ENCODE assay signal across 12 mouse cellular contexts in genomic region chr6:42352486-42352846, GRCm38 (mm10). TPM values are rescaled to one million over a fixed set of nuclear protein-coding genes. Genes with fewer than 3 reads are reported as not detected.
DNase-seq lines count a peak whose midpoint lies in the region; ATAC-seq and TF ChIP-seq lines count a peak whose summit lies in the region.
"Had no signal": no experiment of that assay in that cellular context is flagged by ENCODE, and none has a peak within 500 bp of the region (broad histone marks: within the 10 kb centered on the region; RNA-seq: fewer than 3 reads in every experiment).

No protein-coding gene starts in this region.

- no peaks in the 10 kb centered on the region for H3K9me3 ChIP-seq in heart, embryonic 12.5 days (replicated peaks)
- H3K9me3 ChIP-seq in lung, postnatal 0 days (ENCODE audit: low read length), result no peaks in the 10 kb centered on the region
- no peaks in the 10 kb centered on the region for H3K9me3 ChIP-seq in limb, embryonic 13.5 days
- H3K9me3 ChIP-seq in stomach, embryonic 16.5 days (replicated peaks; ENCODE audit: control insufficient read depth, low read length), result no peaks in the 10 kb centered on the region

- no peak for TF ChIP-seq CTCF in lung, postnatal 0 days (IDR thresholded peaks at IDR 0.05)

- H3K4me1 ChIP-seq in heart, embryonic 12.5 days (replicated peaks), result peaks cover 73% of the 10 kb centered on the region
- peaks cover 31% of the 10 kb centered on the region for H3K4me1 ChIP-seq in lung, postnatal 0 days (ENCODE audit: insufficient read depth, low read depth, low read length)
- H3K4me1 ChIP-seq in limb, embryonic 13.5 days, result peaks cover 53% of the 10 kb centered on the region
- H3K4me1 ChIP-seq in stomach, embryonic 16.5 days (ENCODE audit: control insufficient read depth, insufficient read depth, low read length), result peaks cover 56% of the 10 kb centered on the region

- no peak for ATAC-seq in heart, embryonic 12.5 days (ENCODE audit: insufficient number of reproducible peaks, low FRiP score)
- ATAC-seq in lung, postnatal 0 days, result no peak
- no peak for ATAC-seq in limb, embryonic 13.5 days (ENCODE audit: low FRiP score, low read depth)
- no peak for ATAC-seq in stomach, embryonic 16.5 days (ENCODE audit: insufficient read depth, low FRiP score)
- ATAC-seq: forebrain, embryonic 14.5 days had no signal

- 76% methylated on average over 1 of the region's 1 CpGs for WGBS in heart, embryonic 12.5 days
- WGBS in lung, postnatal 0 days, result 89% methylated on average over 1 of the region's 1 CpGs
- WGBS in limb, embryonic 13.5 days, result 95% methylated on average over 1 of the region's 1 CpGs
- 93% methylated on average over 1 of the region's 1 CpGs for WGBS in stomach, embryonic 16.5 days

- H3K4me2 ChIP-seq in heart, embryonic 12.5 days, result peak overlapping the region; percentile 99
- H3K4me2 ChIP-seq in lung, postnatal 0 days (replicated peaks; ENCODE audit: low read depth, low read length), result peak overlapping the region; percentile 84
- peak overlapping the region; percentile 88 for H3K4me2 ChIP-seq in limb, embryonic 13.5 days (replicated peaks)
- H3K4me2 ChIP-seq in stomach, embryonic 16.5 days (ENCODE audit: low read depth, low read length), result peak overlapping the region; percentile 95

- H3K9ac ChIP-seq in heart, embryonic 12.5 days, result peak overlapping the region; percentile 98; the same call in 1 of the 2 replicates
- H3K9ac ChIP-seq in lung, postnatal 0 days (replicated peaks; ENCODE audit: low read depth), result no peak overlapping the region
- H3K9ac ChIP-seq in limb, embryonic 13.5 days, result no peak overlapping the region; the same call in 1 of the 2 replicates
- peak overlapping the region; percentile 96; the same call in 1 of the 2 replicates for H3K9ac ChIP-seq in stomach, embryonic 16.5 days (ENCODE audit: low read length)

- no peak for TF ChIP-seq EP300 in lung, postnatal 0 days (IDR thresholded peaks at IDR 0.05)

- H3K4me3 ChIP-seq in heart, embryonic 12.5 days, result peak overlapping the region; percentile 93
- peak overlapping the region; percentile 99 for H3K4me3 ChIP-seq in lung, postnatal 0 days (ENCODE audit: low read depth, low read length)
- peak overlapping the region; percentile 80; the same call in 1 of the 2 replicates for H3K4me3 ChIP-seq in limb, embryonic 13.5 days
- H3K4me3 ChIP-seq in stomach, embryonic 16.5 days (replicated peaks; ENCODE audit: low read length), result peak overlapping the region; percentile 83; the same call in 1 of the 2 replicates

- intact Hi-C loops in left cerebral cortex, postnatal 4 days (cut with DNase I), result no loop called here

- H3K27ac ChIP-seq in heart, embryonic 12.5 days (ENCODE audit: poor library complexity, severe bottlenecking), result peak overlapping the region; percentile 100
- H3K27ac ChIP-seq in lung, postnatal 0 days (ENCODE audit: low read length), result peak overlapping the region; percentile 98; the same call in 1 of the 2 replicates
- H3K27ac ChIP-seq in limb, embryonic 13.5 days, result no peak overlapping the region; the same call in 1 of the 2 replicates
- H3K27ac ChIP-seq in stomach, embryonic 16.5 days (ENCODE audit: low read length), result 0 out of 2 replicates have a peak overlapping the region, but pooled peaks have one; percentile 38

- H3K36me3 ChIP-seq in heart, embryonic 12.5 days, result peaks cover 61% of the 10 kb centered on the region
- peaks cover 25% of the 10 kb centered on the region for H3K36me3 ChIP-seq in lung, postnatal 0 days (ENCODE audit: insufficient read depth, low read length)
- peaks cover 54% of the 10 kb centered on the region for H3K36me3 ChIP-seq in limb, embryonic 13.5 days
- peaks cover 17% of the 10 kb centered on the region; the same call in 1 of the 2 replicates for H3K36me3 ChIP-seq in stomach, embryonic 16.5 days (ENCODE audit: control insufficient read depth, insufficient read depth, low read length)

- H3K27me3 ChIP-seq in heart, embryonic 12.5 days (replicated peaks), result no peaks in the 10 kb centered on the region
- no peaks in the 10 kb centered on the region for H3K27me3 ChIP-seq in lung, postnatal 0 days (replicated peaks; ENCODE audit: insufficient read depth, low read length)
- no peaks in the 10 kb centered on the region for H3K27me3 ChIP-seq in limb, embryonic 13.5 days
- no peaks in the 10 kb centered on the region for H3K27me3 ChIP-seq in stomach, embryonic 16.5 days (ENCODE audit: control insufficient read depth, insufficient read depth, low read length)

- DNase-seq in heart, adult 8-10 months (ENCODE audit: low spot score), result no peak
- DNase-seq in lung, postnatal 0 days (ENCODE audit: low spot score), result no peak
- no peak for DNase-seq in lung, postnatal 36 days
- DNase-seq in left cerebral cortex, postnatal 4 days, result no peak
- no peak for DNase-seq in frontal cortex, postnatal 14 days (ENCODE audit: low spot score in 2 of 2)

RNA-seq across cellular contexts. Expression of gene Zyx, which starts 3.0 kb away (rescaled TPM):
- polyA plus RNA-seq in heart, embryonic 12.5 days (2016; fragmentation: Nextera tagmentation; extraction: Ambion mirVana), result 213 and 219 TPM in 2 replicates
- 10 to 100 TPM; 39.3 to 47.4 (median 44.6) TPM for total RNA-seq in heart, adult 8-10 months (2022)
- polyA plus RNA-seq in lung, postnatal 0 days (2015; fragmentation: Nextera tagmentation; extraction: Ambion mirVana), result 166 and 183 TPM in 2 replicates
- 118 and 123 TPM in 2 replicates for polyA plus RNA-seq in limb, embryonic 13.5 days (2015; fragmentation: Nextera tagmentation; extraction: Ambion mirVana)
- polyA plus RNA-seq in stomach, embryonic 16.5 days (2015; fragmentation: Nextera tagmentation; extraction: Ambion mirVana), result 99.0 and 107 TPM in 2 replicates
- total RNA-seq in left cerebral cortex, postnatal 4 days (2021), result 10 to 100 TPM; 43.9 to 49.8 TPM

RNA-seq across cellular contexts. Expression of gene Epha1, which starts 20.6 kb away (rescaled TPM):
- 4.7 and 5.5 TPM in 2 replicates for polyA plus RNA-seq in heart, embryonic 12.5 days (2016; fragmentation: Nextera tagmentation; extraction: Ambion mirVana)
- total RNA-seq in heart, adult 8-10 months (2022), result under 1 TPM; 0.19 to 0.37 (median 0.27) TPM
- polyA plus RNA-seq in lung, postnatal 0 days (2015; fragmentation: Nextera tagmentation; extraction: Ambion mirVana), result 21.8 TPM in 2 replicates
- polyA plus RNA-seq in limb, embryonic 13.5 days (2015; fragmentation: Nextera tagmentation; extraction: Ambion mirVana), result 8.9 and 9.4 TPM in 2 replicates
- 25.5 and 31.3 TPM in 2 replicates for polyA plus RNA-seq in stomach, embryonic 16.5 days (2015; fragmentation: Nextera tagmentation; extraction: Ambion mirVana)
- total RNA-seq in left cerebral cortex, postnatal 4 days (2021), result under 1 TPM; 0.14 to 0.18 TPM

RNA-seq across cellular contexts. Expression of gene Fam131b, which starts 28.0 kb away (rescaled TPM):
- 0.37 and 0.52 TPM in 2 replicates for polyA plus RNA-seq in heart, embryonic 12.5 days (2016; fragmentation: Nextera tagmentation; extraction: Ambion mirVana)
- total RNA-seq in heart, adult 8-10 months (2022), result under 1 TPM; 0.44 to 0.82 (median 0.51) TPM
- polyA plus RNA-seq in lung, postnatal 0 days (2015; fragmentation: Nextera tagmentation; extraction: Ambion mirVana), result not detected in 2 replicates
- 0.45 and 0.56 TPM in 2 replicates for polyA plus RNA-seq in limb, embryonic 13.5 days (2015; fragmentation: Nextera tagmentation; extraction: Ambion mirVana)
- 0.29 and 0.32 TPM in 2 replicates for polyA plus RNA-seq in stomach, embryonic 16.5 days (2015; fragmentation: Nextera tagmentation; extraction: Ambion mirVana)
- total RNA-seq in left cerebral cortex, postnatal 4 days (2021), result 10 to 100 TPM; 83.4 to 92.0 TPM
- total RNA-seq: granulocyte monocyte progenitor cell, adult 5-6 weeks had no signal

RNA-seq across cellular contexts. Expression of gene Tas2r143, which starts 47.6 kb away (rescaled TPM):
- not detected in 2 replicates for polyA plus RNA-seq in heart, embryonic 12.5 days (2016; fragmentation: Nextera tagmentation; extraction: Ambion mirVana)
- not detected for total RNA-seq in heart, adult 8-10 months (2022)
- 0.15 TPM in 1 of 2 replicates, not detected in the other for polyA plus RNA-seq in lung, postnatal 0 days (2015; fragmentation: Nextera tagmentation; extraction: Ambion mirVana)
- not detected in 2 replicates for polyA plus RNA-seq in limb, embryonic 13.5 days (2015; fragmentation: Nextera tagmentation; extraction: Ambion mirVana)
- not detected in 2 replicates for polyA plus RNA-seq in stomach, embryonic 16.5 days (2015; fragmentation: Nextera tagmentation; extraction: Ambion mirVana)
- not detected for total RNA-seq in left cerebral cortex, postnatal 4 days (2021)
- total RNA-seq: left cerebral cortex, postnatal 14 days had no signal
- polyA plus RNA-seq: forebrain, embryonic 14.5 days; testis, adult 2 months had no signal

RNA-seq across cellular contexts. Expression of gene Tas2r135, which starts 52.8 kb away (rescaled TPM):
- polyA plus RNA-seq in heart, embryonic 12.5 days (2016; fragmentation: Nextera tagmentation; extraction: Ambion mirVana), result not detected in 2 replicates
- under 1 TPM in 1 of 4 experiments, not detected in 3; 0.25 TPM for total RNA-seq in heart, adult 8-10 months (2022)
- 0.18 TPM in 1 of 2 replicates, not detected in the other for polyA plus RNA-seq in lung, postnatal 0 days (2015; fragmentation: Nextera tagmentation; extraction: Ambion mirVana)
- polyA plus RNA-seq in limb, embryonic 13.5 days (2015; fragmentation: Nextera tagmentation; extraction: Ambion mirVana), result not detected in 2 replicates
- not detected in 2 replicates for polyA plus RNA-seq in stomach, embryonic 16.5 days (2015; fragmentation: Nextera tagmentation; extraction: Ambion mirVana)
- under 1 TPM in 1 of 2 experiments, not detected in 1; 0.36 TPM for total RNA-seq in left cerebral cortex, postnatal 4 days (2021)
- total RNA-seq: granulocyte monocyte progenitor cell, adult 5-6 weeks; left cerebral cortex, postnatal 14 days had no signal
- polyA plus RNA-seq: forebrain, embryonic 14.5 days; testis, adult 2 months had no signal

Comparison
In these comparisons a context has a peak if more than half of its experiments do, and no peak if none do; other contexts are left out.
1. H3K9ac ChIP-seq: peak in heart, embryonic 12.5 days (single experiment) and stomach, embryonic 16.5 days (single experiment); none in lung, postnatal 0 days (single experiment) and limb, embryonic 13.5 days (single experiment).
2. Peak in every context shown above with its lines, with median percentiles within 50 percentile points of each other: H3K4me2 ChIP-seq and H3K4me3 ChIP-seq.